Mouse (Mus musculus) myocyte (in vitro differentiated cells): Measurements from ENCODE around the gene Fbxl19. TPM values are rescaled to one million over a fixed set of nuclear protein-coding genes. Genes with fewer than 3 reads are reported as not detected.

Experiments
- H3K27me3 ChIP-seq: one replicate; pipeline ENCODE4 v1.6.1; 2011; ENCODE audit not compliant: control insufficient read depth, insufficient read depth, insufficient read length
- H3K36me3 ChIP-seq: one replicate; pipeline ENCODE4 v1.6.1; 2011; ENCODE audit not compliant: control insufficient read depth, insufficient read depth
- H3K4me2 ChIP-seq: one replicate; pipeline ENCODE4 v1.6.1; 2011; ENCODE audit warnings: low read depth, control low read depth
- H3K4me3 ChIP-seq: one replicate; pipeline ENCODE4 v1.5.1; 2011; ENCODE audit warnings: mild to moderate bottlenecking, control low read depth, moderate library complexity
- H3K79me2 ChIP-seq: one replicate; pipeline ENCODE4 v1.6.1; 2011; ENCODE audit not compliant: control insufficient read depth, insufficient read depth
- H3ac ChIP-seq: one replicate; pipeline ENCODE4 v1.6.1; 2011; ENCODE audit not compliant: control insufficient read depth, insufficient read length
- CEBPB ChIP-seq: IDR thresholded peaks from 2 replicates; pipeline ENCODE4 v1.6.1; 2011; ENCODE audit warnings: mild to moderate bottlenecking, moderate library complexity; ENCODE audit not compliant: poor library complexity, insufficient read depth, severe bottlenecking
- E2F4 ChIP-seq: IDR thresholded peaks from one replicate; pipeline ENCODE4 v1.6.1; 2011; ENCODE audit warnings: mild to moderate bottlenecking, control low read depth, moderate library complexity; ENCODE audit not compliant: insufficient read depth
- MAX ChIP-seq: IDR thresholded peaks from one replicate; pipeline ENCODE4 v1.6.1; 2011; ENCODE audit warnings: low read depth, mild to moderate bottlenecking, control low read depth
- MYOD1 ChIP-seq, 3 experiments: IDR thresholded peaks; one replicate each; pipeline ENCODE4 v1.6.1; 2011; ENCODE audit warnings: control low read depth in 2 of 3, low read depth in 2 of 3, mild to moderate bottlenecking in 2 of 3, moderate library complexity in 1 of 3; ENCODE audit not compliant: insufficient read length in 2 of 3, control insufficient read depth in 1 of 3
- MYOG ChIP-seq, 3 experiments: IDR thresholded peaks; one replicate each; pipeline ENCODE4 v1.6.1; 2011; ENCODE audit warnings: control low read depth in 2 of 3, low read depth in 2 of 3, mild to moderate bottlenecking in 2 of 3; ENCODE audit not compliant: insufficient read length in 2 of 3, control insufficient read depth in 1 of 3, insufficient read depth in 1 of 3
- POLR2A ChIP-seq: IDR thresholded peaks from one replicate; pipeline ENCODE4 v1.6.1; 2011; ENCODE audit warnings: low read depth, mild to moderate bottlenecking, control low read depth, moderate library complexity; ENCODE audit not compliant: insufficient read length
- POLR2AphosphoS2 ChIP-seq: IDR thresholded peaks from one replicate; pipeline ENCODE4 v1.6.1; 2011; ENCODE audit warnings: low read depth, control low read depth; ENCODE audit not compliant: insufficient read length
- REST ChIP-seq: IDR thresholded peaks from one replicate; pipeline ENCODE4 v1.6.1; 2011; ENCODE audit warnings: mild to moderate bottlenecking, control low read depth, moderate library complexity; ENCODE audit not compliant: insufficient read depth, insufficient read length
- SRF ChIP-seq: IDR thresholded peaks from one replicate; pipeline ENCODE4 v1.6.1; 2011; ENCODE audit warnings: low read depth; ENCODE audit not compliant: control insufficient read depth, insufficient read length
- TCF12 ChIP-seq: IDR thresholded peaks from one replicate; pipeline ENCODE4 v1.6.1; 2011; ENCODE audit warnings: mild to moderate bottlenecking, control low read depth; ENCODE audit not compliant: poor library complexity, insufficient read depth, severe bottlenecking
- TCF3 ChIP-seq: IDR thresholded peaks from one replicate; pipeline ENCODE4 v1.6.1; 2011; ENCODE audit warnings: low read depth, control low read depth; ENCODE audit not compliant: insufficient read length
- USF1 ChIP-seq: IDR thresholded peaks from one replicate; pipeline ENCODE4 v1.6.1; 2011; ENCODE audit warnings: low read depth, mild to moderate bottlenecking, control low read depth, moderate library complexity
- polyA plus RNA-seq: library from polyadenylated mRNA; unstranded; fragments of >200 nt; fragmentation: generic; extraction: Trizol; gene quantifications from one replicate; pipeline ENCODE4 v1.2.1, GENCODE M21; 2012; ENCODE audit warnings: missing spikeins

Fbxl19 gene
- polyA plus RNA-seq, 1 experiment = 11.9 TPM

GRCm38 (mm10) chr7:127709261-127709979, 34.9 kb upstream of the Fbxl19 start:
- TF ChIP-seq USF1 (no peak), SRF (no peak), TCF3 (no peak), CEBPB (no peak), MYOD1 (IDR thresholded peaks at IDR 0.05; ENCODE audit: control insufficient read depth in 1 of 3, insufficient read length in 2 of 3, low read depth in 2 of 3) (no peak), MYOG (IDR thresholded peaks at IDR 0.05; ENCODE audit: control insufficient read depth in 1 of 3, insufficient read depth in 1 of 3, insufficient read length in 2 of 3, low read depth in 2 of 3) (no peak), MAX (no peak), POLR2AphosphoS2 (no peak), E2F4 (no peak), REST (no peak), POLR2A (no peak), TCF12 (no peak)
- Histone ChIP-seq H3K36me3 (peaks cover 1% of the 10 kb centered on the region), H3K27me3 (no peaks in the 10 kb centered on the region)

GRCm38 (mm10) chr7:127711031-127711430, 33.3 kb upstream of the Fbxl19 start:
- Histone ChIP-seq H3K4me2 (peak overlapping the region; percentile 18), H3K27me3 (no peaks in the 10 kb centered on the region), H3ac (no peak overlapping the region), H3K79me2 (peaks cover 16% of the 10 kb centered on the region), H3K36me3 (no peaks in the 10 kb centered on the region), H3K4me3 (no peak overlapping the region)
- TF ChIP-seq SRF (no peak), REST (no peak), TCF12 (no peak)

More at GRCm38 (mm10) chr7:127709261-127709979, 34.9 kb upstream of the Fbxl19 start:
- Histone ChIP-seq H3ac (no peak overlapping the region), H3K4me2 (peak overlapping the region; percentile 82), H3K79me2 (peaks cover 17% of the 10 kb centered on the region), H3K4me3 (peak overlapping the region; percentile 35)

- H3K36me3 ChIP-seq = no peaks in the 10 kb centered on the region
- no peak overlapping the region for H3K4me3 ChIP-seq
- no peak overlapping the region for H3ac ChIP-seq
- H3K27me3 ChIP-seq = no peaks in the 10 kb centered on the region
- H3K4me2 ChIP-seq = peak overlapping the region; percentile 76
- H3K79me2 ChIP-seq = peaks cover 12% of the 10 kb centered on the region
- TF ChIP-seq CEBPB (no peak), MAX (no peak), USF1 (no peak), POLR2A (no peak), POLR2AphosphoS2 (no peak), MYOD1 (IDR thresholded peaks at IDR 0.05; ENCODE audit: control insufficient read depth in 1 of 3, insufficient read length in 2 of 3, low read depth in 2 of 3) (peak; percentile 75 to 86 (median 81)), TCF12 (peak; percentile 66), REST (no peak), MYOG (IDR thresholded peaks at IDR 0.05; ENCODE audit: control insufficient read depth in 1 of 3, insufficient read depth in 1 of 3, insufficient read length in 2 of 3, low read depth in 2 of 3) (peak; percentile 72 to 95 (median 87)), TCF3 (no peak), SRF (no peak), E2F4 (no peak)
Measured at GRCm38 (mm10) chr7:127711456-127711855, 32.9 kb upstream of the Fbxl19 start.

- TF ChIP-seq TCF3 (no peak), SRF (no peak), MYOG (IDR thresholded peaks at IDR 0.05; ENCODE audit: control insufficient read depth in 1 of 3, insufficient read depth in 1 of 3, insufficient read length in 2 of 3, low read depth in 2 of 3) (peak in 1 of 3 experiments; percentile 1), TCF12 (no peak), MYOD1 (IDR thresholded peaks at IDR 0.05; ENCODE audit: control insufficient read depth in 1 of 3, insufficient read length in 2 of 3, low read depth in 2 of 3) (no peak), E2F4 (no peak), POLR2A (no peak)
- no peaks in the 10 kb centered on the region for H3K27me3 ChIP-seq
- no peaks in the 10 kb centered on the region for H3K36me3 ChIP-seq
Measured at GRCm38 (mm10) chr7:127712461-127713385, 31.6 kb upstream of the Fbxl19 start, which contains the start of gene Ctf1. TSS of gene Ctf1 (plus strand) at chr7:127712736.

More at GRCm38 (mm10) chr7:127712461-127713385, 31.6 kb upstream of the Fbxl19 start, which contains the start of gene Ctf1:
- H3K4me3 ChIP-seq = peak within 1 kb of the TSS; percentile 26
- H3K4me2 ChIP-seq = peak within 1 kb of the TSS; percentile 76
- no peaks in the 10 kb centered on the region for H3K79me2 ChIP-seq
- H3ac ChIP-seq = no peak within 1 kb of the TSS
